8 mouse cellular contexts compared by ENCODE assay signal in the genomic region with DNA sequence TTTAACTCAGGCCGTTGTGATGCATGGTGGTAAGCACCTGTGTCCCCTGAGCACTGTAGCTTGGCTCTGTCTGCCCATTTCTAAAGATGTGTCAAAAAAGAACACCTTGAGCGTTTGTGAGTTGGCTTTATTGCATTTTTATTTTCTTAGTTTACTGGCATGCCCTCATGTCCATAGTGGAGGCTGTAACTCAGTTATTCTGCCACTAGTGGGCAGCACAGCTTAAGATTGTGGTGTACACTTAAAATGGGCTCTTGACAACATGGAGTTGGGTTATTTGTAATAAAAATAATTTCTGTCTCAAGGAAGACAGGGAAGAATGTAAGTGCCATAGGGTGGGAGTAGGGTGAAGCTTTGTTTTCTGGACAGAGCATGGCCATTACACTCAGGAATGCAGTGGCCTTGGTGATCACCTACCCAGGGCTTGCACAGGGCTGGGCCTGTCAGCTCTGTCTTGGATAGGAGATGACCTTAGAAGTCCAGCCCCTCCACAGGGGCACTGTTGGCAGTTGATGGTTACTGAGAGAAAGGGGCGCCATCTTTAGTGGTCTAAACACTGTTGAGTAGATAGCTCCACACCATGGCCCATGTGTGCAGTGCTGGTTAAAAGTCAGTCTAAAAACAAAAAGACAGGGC. TPM values are rescaled to one million over a fixed set of nuclear protein-coding genes. Genes with fewer than 3 reads are reported as not detected.
DNase-seq lines count a peak whose midpoint lies in the region; ATAC-seq and TF ChIP-seq lines count a peak whose summit lies in the region.

No protein-coding gene starts in this region.

- no peak overlapping the region for H3K27ac ChIP-seq in kidney, embryonic 16.5 days (ENCODE audit: low read length)
- no peak overlapping the region for H3K27ac ChIP-seq in lung, embryonic 14.5 days (ENCODE audit: low read depth)

- no peaks in the 10 kb centered on the region for H3K27me3 ChIP-seq in kidney, embryonic 16.5 days (ENCODE audit: insufficient read depth, low read length)
- H3K27me3 ChIP-seq in lung, embryonic 14.5 days (ENCODE audit: insufficient read depth, low read length) = no peaks in the 10 kb centered on the region

- DNase-seq in kidney, adult 18-20 months = peak; percentile 46
- peak; percentile 77 for DNase-seq in ZHBTc4 (ENCODE audit: low read depth, low spot score)
- peak; percentile 22 for DNase-seq in hindlimb bud, embryonic 11.5 days (ENCODE audit: extremely low spot score, low read depth, low spot score)
- DNase-seq in lung, embryonic 14.5 days = peak; percentile 84
- peak; percentile 27 to 28 for DNase-seq in thymus, postnatal 36 days

- H3K4me2 ChIP-seq in kidney, embryonic 16.5 days (replicated peaks; ENCODE audit: low read depth, low read length) = no peak overlapping the region
- no peak overlapping the region for H3K4me2 ChIP-seq in lung, embryonic 14.5 days

- H3K9me3 ChIP-seq in kidney, embryonic 16.5 days (ENCODE audit: low read length) = no peaks in the 10 kb centered on the region
- H3K9me3 ChIP-seq in lung, embryonic 14.5 days (ENCODE audit: low read depth, low read length) = no peaks in the 10 kb centered on the region

- H3K4me1 ChIP-seq in kidney, embryonic 16.5 days (ENCODE audit: insufficient read depth, low read length) = no peaks in the 10 kb centered on the region
- no peaks in the 10 kb centered on the region for H3K4me1 ChIP-seq in lung, embryonic 14.5 days (ENCODE audit: insufficient read depth)

- H3K4me3 ChIP-seq in kidney, embryonic 16.5 days (ENCODE audit: low read length) = no peak overlapping the region
- H3K4me3 ChIP-seq in lung, embryonic 14.5 days (ENCODE audit: low read depth, low read length) = no peak overlapping the region

- TF ChIP-seq CTCF in lung, embryonic 14.5 days (IDR thresholded peaks at IDR 0.05; ENCODE audit: low read depth) = peak; percentile 76

- 91% methylated on average over 3 of the region's 3 CpGs for WGBS in kidney, embryonic 16.5 days
- WGBS in lung, embryonic 14.5 days = 87% methylated on average over 3 of the region's 3 CpGs

- ATAC-seq in kidney, embryonic 16.5 days (ENCODE audit: low FRiP score, low TSS enrichment) = no peak
- ATAC-seq in CD4-positive, CD25-positive, alpha-beta regulatory T cell, adult 4 months = peak; percentile 69
- peak; percentile 94 for ATAC-seq in common myeloid progenitor, adult 5-6 weeks (replicated peaks; ENCODE audit: low read depth, poor library complexity, severe bottlenecking)
- no peak for ATAC-seq in lung, embryonic 14.5 days (ENCODE audit: insufficient read depth)

- no peak overlapping the region for H3K9ac ChIP-seq in kidney, embryonic 16.5 days (replicated peaks; ENCODE audit: low read length)
- no peak overlapping the region for H3K9ac ChIP-seq in lung, embryonic 14.5 days

- peaks cover 58% of the 10 kb centered on the region for H3K36me3 ChIP-seq in kidney, embryonic 16.5 days (ENCODE audit: insufficient read depth, low read length)
- H3K36me3 ChIP-seq in lung, embryonic 14.5 days (ENCODE audit: insufficient read depth) = peaks cover 94% of the 10 kb centered on the region

RNA-seq across cellular contexts. Expression of gene Map6d1, which starts 27.4 kb away (rescaled TPM):
- 0.29 and 0.77 TPM in 2 replicates for polyA plus RNA-seq in kidney, embryonic 16.5 days (2015; fragmentation: Nextera tagmentation; extraction: Ambion mirVana)
- under 1 TPM in 1 of 2 experiments, not detected in 1; 0.26 TPM for polyA plus RNA-seq in CD4-positive, CD25-positive, alpha-beta regulatory T cell, adult 4 months (2017; shearing (Covaris generic))
- not detected in 2 replicates for total RNA-seq in common myeloid progenitor, adult 5-6 weeks (2017)
- 0.70 and 0.71 TPM in 2 replicates for polyA plus RNA-seq in lung, embryonic 14.5 days (2014; fragmentation: Nextera tagmentation; extraction: Ambion mirVana)

Comparison
In these comparisons a context has a peak if more than half of its experiments do, and no peak if none do; other contexts are left out.
1. DNase-seq: peak in every context shown above with its lines; median percentile 84 in lung, embryonic 14.5 days; 77 in ZHBTc4; 46 in kidney, adult 18-20 months; 28 in thymus, postnatal 36 days; 22 in hindlimb bud, embryonic 11.5 days.
2. ATAC-seq: peak in CD4-positive, CD25-positive, alpha-beta regulatory T cell, adult 4 months (single experiment) and common myeloid progenitor, adult 5-6 weeks (single experiment); none in kidney, embryonic 16.5 days (single experiment) and lung, embryonic 14.5 days (single experiment).